Mouse (Mus musculus) forebrain, embryonic 10.5 days (tissue): ENCODE measurements around the gene Slc41a3. TPM values are rescaled to one million over a fixed set of nuclear protein-coding genes. Genes with fewer than 3 reads are reported as not detected.
"Not testable (repeated sequence)": the region's sequence is repeated elsewhere in the genome, so short reads cannot be mapped to it uniquely, and the experiment has no call there.

ENCODE experiments used
- DNase-seq: peaks from one replicate; pipeline ENCODE4 v3.0.0-alpha.2; 2017; ENCODE audit warnings: low spot score; ENCODE audit errors: extremely low spot score
- H3K27ac ChIP-seq: fragments of 300-500 bp; sonication (generic); 2 replicates; pipeline ENCODE4 v1.5.1; 2016; ENCODE audit warnings: mild to moderate bottlenecking
- H3K27me3 ChIP-seq: fragments of 300-500 bp; sonication (generic); 2 replicates; pipeline ENCODE4 v1.6.1; 2016; ENCODE audit warnings: mild to moderate bottlenecking; ENCODE audit not compliant: poor library complexity, severe bottlenecking
- H3K36me3 ChIP-seq: fragments of 300-500 bp; sonication (generic); replicated peaks from 2 replicates; pipeline ENCODE4 v1.6.1; 2016; ENCODE audit warnings: mild to moderate bottlenecking, moderate library complexity
- H3K4me1 ChIP-seq: fragments of 300-500 bp; sonication (generic); 2 replicates; pipeline ENCODE4 v1.6.1; 2016
- H3K4me3 ChIP-seq: fragments of 300-500 bp; sonication (generic); 2 replicates; pipeline ENCODE4 v1.5.1; 2016; ENCODE audit warnings: mild to moderate bottlenecking, moderate library complexity
- H3K9me3 ChIP-seq: fragments of 300-500 bp; sonication (generic); 2 replicates; pipeline ENCODE4 v1.6.1; 2016; ENCODE audit warnings: mild to moderate bottlenecking, moderate library complexity
- WGBS: fragments of 180-500 bp; shearing (Covaris S2); methylation state at CpG from one replicate; pipeline ENCODE4 v1.1.7; 2016; 5-methylcytosine and 5-hydroxymethylcytosine counted together
- polyA plus RNA-seq: library from polyadenylated mRNA; unstranded; fragments of >200 nt; fragmentation: Nextera tagmentation; extraction: Ambion mirVana; gene quantifications from 2 replicates; pipeline ENCODE4 v1.2.1, GENCODE M21; 2016

Slc41a3 gene
- polyA plus RNA-seq, 1 experiment from 2014 or later, result 2.3 TPM

DNA sequence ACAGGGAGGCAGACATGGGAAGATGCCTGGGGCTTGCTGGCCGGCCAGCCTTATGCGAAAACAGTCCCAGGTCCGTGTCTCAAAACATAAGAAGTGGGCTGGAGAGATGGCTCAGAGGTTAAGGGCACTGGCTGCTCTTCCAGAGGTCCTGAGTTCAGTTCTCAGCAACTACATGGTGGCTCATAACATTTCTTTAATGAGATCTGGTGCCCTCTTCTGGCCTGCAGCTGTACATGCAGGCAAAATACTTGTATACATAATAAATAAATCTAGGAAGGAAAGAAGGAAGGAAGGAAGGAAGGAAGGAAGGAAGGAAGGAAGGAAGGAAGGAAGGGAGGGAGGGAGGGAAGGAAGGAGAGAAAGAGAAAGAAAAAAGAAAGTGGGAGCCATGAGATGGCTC lies 28.0 kb downstream of the Slc41a3 start:
- H3K27ac ChIP-seq, H3K4me1 ChIP-seq, H3K36me3 ChIP-seq, H3K9me3 ChIP-seq, DNase-seq, H3K4me3 ChIP-seq, H3K27me3 ChIP-seq: not testable (repeated sequence)
- 72% methylated on average over 3 of the region's 3 CpGs for WGBS

- Histone ChIP-seq H3K9me3 (no peaks in the 10 kb centered on the region), H3K27me3 (no peaks in the 10 kb centered on the region), H3K36me3 (no peaks in the 10 kb centered on the region), H3K4me3 (no peak overlapping the region), H3K27ac (no peak overlapping the region), H3K4me1 (peaks cover 6% of the 10 kb centered on the region; the same call in 1 of the 2 replicates)
- WGBS, result 45% methylated on average over 4 of the region's 4 CpGs
- DNase-seq, result no peak
Measured at GRCm38 (mm10) chr6:90635081-90635480, 30.6 kb downstream of the Slc41a3 start.

DNA sequence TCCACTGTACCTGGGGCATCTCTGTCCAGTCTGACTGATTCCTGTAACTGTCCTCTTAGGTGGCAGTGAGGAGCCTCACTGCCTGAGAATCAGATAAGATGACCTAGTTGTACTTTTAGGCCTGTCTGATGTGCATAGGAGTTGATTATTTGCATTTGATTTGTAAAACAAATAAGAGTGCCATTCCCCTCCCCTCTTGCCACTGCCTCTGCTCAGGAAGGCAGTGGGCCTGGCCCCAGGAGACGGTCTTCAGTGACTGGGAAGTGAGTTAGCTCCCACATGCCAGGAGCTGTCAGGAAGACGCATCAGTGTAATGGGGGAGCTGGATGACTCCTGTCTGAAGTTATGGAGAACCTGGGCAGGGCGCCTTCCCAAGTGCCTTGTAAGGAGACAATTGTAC lies 31.1 kb downstream of the Slc41a3 start:
- H3K36me3 ChIP-seq, result no peaks in the 10 kb centered on the region
- H3K9me3 ChIP-seq, result no peaks in the 10 kb centered on the region
- no peaks in the 10 kb centered on the region for H3K27me3 ChIP-seq
- no peak overlapping the region for H3K4me3 ChIP-seq
- no peak overlapping the region for H3K27ac ChIP-seq
- WGBS, result 78% methylated on average over 3 of the region's 3 CpGs
- DNase-seq, result no peak
- peaks cover 6% of the 10 kb centered on the region; the same call in 1 of the 2 replicates for H3K4me1 ChIP-seq

- no peak for DNase-seq
- H3K9me3 ChIP-seq, result peaks cover 3% of the 10 kb centered on the region
- no peak overlapping the region for H3K27ac ChIP-seq
- H3K4me1 ChIP-seq, result peaks cover 13% of the 10 kb centered on the region
- 86% methylated on average over 3 of the region's 3 CpGs for WGBS
- H3K27me3 ChIP-seq, result no peaks in the 10 kb centered on the region
- no peak overlapping the region for H3K4me3 ChIP-seq
- H3K36me3 ChIP-seq, result no peaks in the 10 kb centered on the region
Measured at GRCm38 (mm10) chr6:90643057-90643456, 38.5 kb downstream of the Slc41a3 start.

DNA sequence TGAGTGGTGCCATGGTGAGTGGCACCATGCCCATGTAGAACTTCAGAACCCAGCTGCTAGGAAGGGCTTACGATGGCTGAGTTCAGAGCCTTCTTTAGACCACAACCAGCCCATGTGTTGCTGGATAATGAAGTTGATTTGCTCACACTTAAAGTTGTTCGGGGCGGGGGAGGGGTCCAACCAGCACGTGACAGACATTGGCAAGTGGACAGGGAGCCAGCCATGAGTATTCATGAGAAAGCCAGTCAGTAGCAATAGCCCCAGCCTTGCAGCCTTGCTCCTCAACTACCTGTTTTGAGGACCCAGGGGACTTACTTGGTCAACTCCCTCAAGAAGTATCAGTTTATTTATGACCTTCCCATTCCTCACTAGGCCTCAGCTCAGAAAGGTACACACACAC lies 40.4 kb downstream of the Slc41a3 start:
- H3K27ac ChIP-seq, result no peak overlapping the region
- H3K36me3 ChIP-seq, result no peaks in the 10 kb centered on the region
- peaks cover 3% of the 10 kb centered on the region for H3K9me3 ChIP-seq
- no peak for DNase-seq
- WGBS, result 86% methylated on average over 4 of the region's 4 CpGs
- no peak overlapping the region for H3K4me3 ChIP-seq
- no peaks in the 10 kb centered on the region for H3K27me3 ChIP-seq
- peaks cover 13% of the 10 kb centered on the region for H3K4me1 ChIP-seq

GRCm38 (mm10) chr6:90648391-90648790 lies 43.9 kb downstream of the Slc41a3 start:
- 91% methylated on average over 6 of the region's 6 CpGs for WGBS

GRCm38 (mm10) chr6:90649279-90649678 lies 44.8 kb downstream of the Slc41a3 start:
- DNase-seq, result no peak
- H3K9me3 ChIP-seq, result peaks cover 8% of the 10 kb centered on the region
- H3K4me1 ChIP-seq, result peaks cover 13% of the 10 kb centered on the region
- no peak overlapping the region for H3K27ac ChIP-seq
- no peak overlapping the region for H3K4me3 ChIP-seq
- no peaks in the 10 kb centered on the region for H3K36me3 ChIP-seq
- 73% methylated on average over 4 of the region's 4 CpGs for WGBS
- H3K27me3 ChIP-seq, result no peaks in the 10 kb centered on the region

More at GRCm38 (mm10) chr6:90648391-90648790, 43.9 kb downstream of the Slc41a3 start:
- Histone ChIP-seq H3K4me1 (peaks cover 13% of the 10 kb centered on the region), H3K4me3 (no peak overlapping the region), H3K27ac (no peak overlapping the region), H3K36me3 (no peaks in the 10 kb centered on the region), H3K9me3 (peaks cover 8% of the 10 kb centered on the region), H3K27me3 (no peaks in the 10 kb centered on the region)
- DNase-seq, result no peak

GRCm38 (mm10) chr6:90650634-90651033 lies 46.1 kb downstream of the Slc41a3 start:
- 71% methylated on average over 1 of the region's 1 CpGs for WGBS
- Histone ChIP-seq H3K9me3 (peaks cover 8% of the 10 kb centered on the region), H3K4me1 (peaks cover 1% of the 10 kb centered on the region; the same call in 1 of the 2 replicates), H3K27me3 (no peaks in the 10 kb centered on the region), H3K36me3 (no peaks in the 10 kb centered on the region), H3K27ac (no peak overlapping the region), H3K4me3 (no peak overlapping the region)
- DNase-seq, result no peak

GRCm38 (mm10) chr6:90653736-90654135 lies 49.2 kb downstream of the Slc41a3 start:
- Histone ChIP-seq H3K27me3 (no peaks in the 10 kb centered on the region), H3K27ac (no peak overlapping the region), H3K9me3 (0 out of 2 replicates have a peak, but pooled peaks cover 5% of the 10 kb centered on the region), H3K36me3 (no peaks in the 10 kb centered on the region), H3K4me3 (no peak overlapping the region), H3K4me1 (no peaks in the 10 kb centered on the region)
- WGBS, result 53% methylated on average over 2 of the region's 2 CpGs
- peak; percentile 31 for DNase-seq

DNA sequence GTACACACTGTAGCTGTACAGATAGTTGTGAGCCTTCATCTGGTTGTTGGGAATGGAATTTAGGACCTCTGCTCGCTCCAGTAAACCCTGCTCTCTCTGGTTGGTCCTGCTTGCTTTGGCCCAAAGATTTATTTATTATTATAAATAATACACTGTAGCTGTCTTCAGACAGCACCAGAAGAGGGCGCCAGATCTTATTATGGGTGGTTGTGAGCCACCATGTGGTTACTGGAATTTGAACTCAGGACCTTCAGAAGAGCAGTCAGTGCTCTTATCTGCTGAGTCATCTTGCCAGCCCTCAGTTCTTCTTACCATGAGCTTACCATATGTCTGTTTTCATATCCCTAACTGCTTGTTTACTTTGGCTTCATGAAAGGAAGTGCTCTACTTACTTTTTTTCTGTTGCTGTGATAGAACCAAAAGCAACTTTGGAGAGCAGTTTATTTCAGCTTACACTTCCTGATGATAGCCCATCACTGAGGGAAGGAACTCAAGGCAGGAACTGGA lies 51.9 kb downstream of the Slc41a3 start:
- not testable (repeated sequence) for H3K27ac ChIP-seq, H3K4me3 ChIP-seq, H3K9me3 ChIP-seq, H3K4me1 ChIP-seq, H3K27me3 ChIP-seq, DNase-seq
- H3K36me3 ChIP-seq, result peaks cover 13% of the 10 kb centered on the region
- WGBS, result 60% methylated on average over 2 of the region's 2 CpGs

- no peaks in the 10 kb centered on the region for H3K9me3 ChIP-seq
- H3K27ac ChIP-seq, result no peak overlapping the region
- no peaks in the 10 kb centered on the region for H3K27me3 ChIP-seq
- H3K4me1 ChIP-seq, result 0 out of 2 replicates have a peak, but pooled peaks cover 2% of the 10 kb centered on the region
- DNase-seq, result no peak
- H3K36me3 ChIP-seq, result peaks cover 42% of the 10 kb centered on the region
- H3K4me3 ChIP-seq, result no peak overlapping the region
- 84% methylated on average over 2 of the region's 2 CpGs for WGBS
Measured at GRCm38 (mm10) chr6:90659913-90660312, 55.4 kb downstream of the Slc41a3 start.

DNA sequence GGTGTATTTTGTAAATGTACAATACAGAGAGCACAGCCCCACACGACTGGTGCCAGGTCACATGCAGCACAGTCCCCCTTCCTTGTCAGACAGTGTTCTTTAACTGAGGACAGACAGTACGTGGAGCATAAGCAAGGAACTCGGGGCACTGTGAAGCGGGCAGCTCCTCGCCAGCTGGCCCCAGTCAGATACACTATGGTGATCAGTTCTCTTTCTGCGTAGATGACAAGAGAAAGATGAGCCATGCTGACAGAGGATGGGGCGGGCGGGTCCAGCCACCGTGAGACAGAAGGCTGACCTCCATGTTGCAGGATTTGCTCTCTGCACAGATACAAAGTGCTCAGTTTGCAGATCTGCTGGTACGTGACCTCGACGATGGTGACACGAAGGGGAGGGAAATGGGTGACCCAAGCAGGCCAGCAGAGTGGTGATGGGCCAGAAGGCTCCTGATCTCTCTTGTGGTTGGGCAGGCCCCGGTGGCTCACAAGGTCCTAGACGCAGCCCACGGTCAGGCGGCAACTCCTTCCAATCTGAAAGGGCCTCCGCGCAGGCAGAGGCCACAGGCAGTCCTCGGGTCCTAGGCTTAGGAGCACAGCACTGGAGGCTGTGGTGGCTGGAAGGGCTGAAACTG lies 56.0 kb downstream of the Slc41a3 start:
- Histone ChIP-seq H3K4me3 (no peak overlapping the region), H3K9me3 (no peaks in the 10 kb centered on the region), H3K4me1 (0 out of 2 replicates have a peak, but pooled peaks cover 2% of the 10 kb centered on the region), H3K27ac (peak overlapping the region; percentile 25; the same call in 1 of the 2 replicates), H3K27me3 (no peaks in the 10 kb centered on the region), H3K36me3 (peaks cover 48% of the 10 kb centered on the region)
- 90% methylated on average over 20 of the region's 20 CpGs for WGBS
- no peak for DNase-seq

DNA sequence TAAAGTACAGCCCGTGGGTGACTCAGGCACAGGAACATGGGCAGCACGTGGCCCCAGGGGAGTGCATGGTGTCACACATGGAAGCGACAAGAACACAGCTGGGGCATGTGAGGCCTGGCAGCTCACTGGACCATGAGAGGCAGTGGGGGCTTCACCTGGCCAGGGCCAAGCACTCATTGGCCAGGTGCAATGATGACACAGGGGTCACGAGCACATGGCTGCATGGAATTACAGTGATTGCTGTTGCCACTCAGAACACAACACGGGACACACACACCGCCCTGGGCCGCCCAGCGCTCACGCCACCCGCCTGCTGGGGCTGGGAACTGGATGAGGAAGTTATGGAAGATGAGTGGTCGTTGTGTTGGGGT lies 56.5 kb downstream of the Slc41a3 start:
- H3K27me3 ChIP-seq, result no peaks in the 10 kb centered on the region
- H3K4me3 ChIP-seq, result no peak overlapping the region
- H3K4me1 ChIP-seq, result 0 out of 2 replicates have a peak, but pooled peaks cover 2% of the 10 kb centered on the region
- 89% methylated on average over 11 of the region's 11 CpGs for WGBS
- no peaks in the 10 kb centered on the region for H3K9me3 ChIP-seq
- peak overlapping the region; percentile 25; the same call in 1 of the 2 replicates for H3K27ac ChIP-seq
- H3K36me3 ChIP-seq, result peaks cover 53% of the 10 kb centered on the region
- DNase-seq, result no peak
